Mouse (Mus musculus) cerebellum, adult 2 months (tissue): ENCODE measurements around the gene Car10.

ENCODE experiments used
- CTCF ChIP-seq: fragments of 200-500 bp; IDR thresholded peaks from 2 replicates; pipeline ENCODE4 v1.5.1; 2011; ENCODE audit warnings: low read depth, mild to moderate bottlenecking, control low read depth, low read length, moderate library complexity, borderline replicate concordance; ENCODE audit not compliant: insufficient read depth
- POLR2A ChIP-seq: fragments of 200-500 bp; IDR thresholded peaks from 2 replicates; pipeline ENCODE4 v1.6.1; 2011; ENCODE audit warnings: low read length, control low read depth, borderline replicate concordance; ENCODE audit not compliant: insufficient read depth

DNA sequence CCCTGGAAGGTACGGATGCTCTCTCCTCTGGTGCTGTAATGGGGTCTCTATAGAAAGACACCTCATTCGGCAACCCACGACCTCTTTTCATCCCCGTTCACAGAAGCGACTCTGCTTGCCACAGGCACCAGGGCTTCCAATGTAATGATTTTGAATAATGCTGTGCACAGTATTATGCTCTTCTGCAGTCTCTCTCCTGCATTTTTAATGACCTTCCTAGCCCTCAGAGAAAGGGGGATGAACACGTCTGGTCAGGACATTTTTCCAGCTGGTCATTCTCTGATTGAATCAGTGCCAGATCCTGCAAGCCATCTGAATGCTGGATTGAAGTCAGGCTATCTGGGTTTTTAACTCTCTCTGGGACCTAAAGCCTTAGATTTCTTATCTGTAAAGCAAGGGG lies 174.2 kb downstream of the Car10 start:
- TF ChIP-seq CTCF: no peak
- TF ChIP-seq POLR2A: no peak
